Mouse (Mus musculus) thymus, adult 18-20 months (tissue): ENCODE data around the gene Stard7.
A peak's percentile ranks its signal among the peaks of the same experiment; 100 is the strongest.
"Not testable (repeated sequence)": the region's sequence is repeated elsewhere in the genome, so short reads cannot be mapped to it uniquely, and the experiment has no call there.

Source experiments
- DNase-seq, 2 experiments: peaks; one replicate each; pipeline ENCODE4 v3.0.0; 2022; ENCODE audit warnings: mixed read lengths in 2 of 2

Gene Stard7

DNA sequence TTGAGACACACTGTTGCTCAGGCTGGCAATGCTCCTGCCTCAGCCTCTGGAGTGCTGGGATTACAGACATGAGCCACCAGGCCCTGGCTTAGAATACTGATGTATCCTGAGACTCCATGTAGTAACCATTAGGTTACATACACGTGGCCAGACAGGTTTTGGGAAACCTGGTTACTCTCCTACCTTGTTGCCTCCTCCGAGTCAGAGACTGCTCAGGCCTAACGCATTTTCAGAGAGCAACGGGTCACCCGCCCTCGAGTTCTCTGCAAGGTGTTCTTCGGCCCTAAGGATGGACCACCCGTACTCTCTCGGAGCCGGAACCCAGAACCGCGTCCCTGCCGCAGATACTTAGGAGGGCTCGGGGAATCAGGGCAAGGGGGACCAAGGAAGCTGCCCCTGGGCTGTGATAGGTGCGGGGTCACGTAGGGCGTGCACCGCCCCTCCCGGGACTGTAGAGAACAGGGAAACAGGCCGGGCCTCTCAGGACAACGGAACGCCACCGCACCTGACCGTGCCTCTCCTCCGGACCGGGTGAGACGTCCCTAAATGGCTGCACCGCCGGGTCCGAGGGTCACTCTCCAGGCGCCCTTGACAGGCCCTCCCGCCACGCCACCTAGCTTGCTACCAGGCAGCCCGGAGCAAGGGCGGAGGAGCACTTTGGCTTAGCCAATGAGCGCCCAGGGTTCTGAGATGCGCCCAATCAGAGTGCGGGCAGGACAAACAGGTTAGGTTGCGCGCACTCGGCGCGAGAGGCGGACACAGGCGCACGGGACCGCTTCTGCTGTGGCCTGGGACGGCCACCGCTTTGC lies at the start of gene Stard7:
TSS of gene Stard7 (plus strand) at position 728 of the 809 bp plus-strand sequence.
- DNase-seq: peak; percentile 90 to 94

GRCm38 (mm10) chr2:127225261-127225660 lies 44.8 kb upstream of the Stard7 start:
- DNase-seq: no peak

DNA sequence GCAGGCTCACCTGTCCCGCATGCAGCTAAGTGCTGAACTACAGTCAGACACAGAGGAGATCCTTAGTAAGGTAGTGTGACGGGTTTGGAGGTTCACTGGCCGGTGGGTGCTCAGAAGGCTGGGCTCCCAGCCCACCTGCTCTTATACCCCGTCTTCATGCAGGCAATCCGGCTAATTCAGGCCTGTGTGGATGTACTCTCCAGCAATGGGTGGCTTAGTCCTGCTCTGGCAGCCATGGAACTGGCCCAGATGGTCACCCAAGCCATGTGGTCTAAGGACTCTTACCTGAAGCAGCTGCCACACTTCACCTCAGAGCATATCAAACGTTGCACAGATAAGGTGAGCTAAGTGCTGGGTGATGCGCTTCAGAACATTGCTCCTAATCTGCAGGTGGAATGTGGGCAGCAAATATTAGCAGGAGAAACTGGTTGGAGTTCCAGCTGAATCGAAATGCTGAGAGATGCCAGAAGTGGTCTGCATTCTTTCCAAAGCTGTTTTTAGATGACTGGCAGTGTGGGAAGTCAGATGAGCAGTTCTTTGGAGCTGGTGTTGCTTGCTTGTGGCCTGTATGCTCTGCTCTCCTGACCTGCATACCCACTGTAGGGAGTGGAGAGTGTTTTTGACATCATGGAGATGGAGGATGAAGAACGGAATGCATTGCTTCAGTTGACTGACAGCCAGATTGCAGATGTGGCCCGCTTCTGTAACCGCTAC lies 32.0 kb upstream of the Stard7 start:
- no peak for DNase-seq

DNA sequence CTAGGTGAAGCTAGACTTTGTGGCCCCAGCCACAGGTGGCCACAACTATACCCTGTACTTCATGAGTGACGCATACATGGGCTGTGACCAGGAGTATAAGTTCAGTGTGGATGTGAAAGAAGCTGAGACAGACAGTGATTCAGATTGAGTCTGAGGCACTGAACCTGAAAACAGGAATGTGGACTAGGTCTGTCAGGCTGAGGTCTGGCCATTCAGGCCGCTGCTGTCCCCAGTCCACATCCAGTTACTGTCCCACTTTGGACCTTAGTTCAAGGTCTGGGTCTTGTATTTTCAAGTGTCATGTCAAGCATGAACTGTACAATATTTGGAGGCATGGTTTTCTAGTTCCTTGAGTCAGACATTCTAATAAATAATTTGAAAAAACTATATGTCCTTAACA lies 30.0 kb upstream of the Stard7 start:
- DNase-seq: no peak

DNA sequence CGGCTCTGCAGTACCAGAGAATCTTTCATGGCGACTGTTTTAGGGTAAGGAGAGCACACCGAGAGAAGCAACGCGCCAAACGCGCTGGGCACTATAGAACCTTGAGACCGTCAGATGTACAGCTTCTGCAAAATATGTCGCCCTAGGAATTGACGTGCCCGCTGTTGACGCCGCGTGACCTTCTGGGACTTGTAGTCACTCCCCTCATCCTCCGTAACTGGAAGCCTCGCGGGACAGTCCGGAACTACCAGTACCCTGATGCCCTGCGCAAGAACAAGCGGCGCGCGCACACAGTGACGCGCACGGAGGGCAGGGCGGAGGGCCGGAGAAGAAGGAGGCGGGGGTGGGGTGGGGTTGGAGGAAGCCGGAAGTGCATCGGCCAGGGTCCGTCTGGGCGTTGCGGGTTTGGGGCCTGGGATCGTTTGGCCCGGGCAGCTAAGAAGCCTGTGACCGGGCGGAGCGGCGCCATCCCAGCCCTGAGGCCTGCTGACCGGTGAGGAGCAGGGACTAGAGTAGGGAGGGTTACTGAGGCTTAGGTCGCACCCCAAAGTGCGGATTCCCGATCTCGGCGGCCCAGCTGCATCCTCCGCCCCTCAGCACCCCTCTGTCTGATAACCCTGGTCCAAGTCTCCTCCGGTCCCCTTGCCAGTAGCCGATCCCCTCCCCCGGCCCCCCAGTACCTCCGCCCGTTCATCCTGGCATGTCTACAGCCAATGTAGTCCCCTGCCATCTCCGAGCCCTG lies 22.3 kb upstream of the Stard7 start, which contains the start of the genes Ciao1 and Tmem127:
TSS of gene Ciao1 (minus strand) at position 225 of the 742 bp plus-strand sequence.
TSS of gene Tmem127 (plus strand) at position 317 of the 742 bp plus-strand sequence.
- peak; percentile 97 to 98 for DNase-seq

GRCm38 (mm10) chr2:127248334-127249004 lies 21.5 kb upstream of the Stard7 start:
- DNase-seq: peak; percentile 34 to 36

- no peak for DNase-seq
These were observed 19.6 kb upstream of the Stard7 start for GRCm38 (mm10) chr2:127250291-127251008.

- no peak for DNase-seq
These were observed 18.6 kb upstream of the Stard7 start for GRCm38 (mm10) chr2:127251457-127251856.

- DNase-seq: no peak
These were observed 18.0 kb upstream of the Stard7 start for GRCm38 (mm10) chr2:127251880-127252527.

- no peak for DNase-seq
These were observed 17.2 kb upstream of the Stard7 start for GRCm38 (mm10) chr2:127252787-127253186.

GRCm38 (mm10) chr2:127254604-127255134 lies 15.3 kb upstream of the Stard7 start:
- no peak for DNase-seq

- no peak for DNase-seq
These were observed 14.7 kb upstream of the Stard7 start for GRCm38 (mm10) chr2:127255294-127255693.

GRCm38 (mm10) chr2:127259340-127259739 lies 10.7 kb upstream of the Stard7 start:
- no peak for DNase-seq

DNA sequence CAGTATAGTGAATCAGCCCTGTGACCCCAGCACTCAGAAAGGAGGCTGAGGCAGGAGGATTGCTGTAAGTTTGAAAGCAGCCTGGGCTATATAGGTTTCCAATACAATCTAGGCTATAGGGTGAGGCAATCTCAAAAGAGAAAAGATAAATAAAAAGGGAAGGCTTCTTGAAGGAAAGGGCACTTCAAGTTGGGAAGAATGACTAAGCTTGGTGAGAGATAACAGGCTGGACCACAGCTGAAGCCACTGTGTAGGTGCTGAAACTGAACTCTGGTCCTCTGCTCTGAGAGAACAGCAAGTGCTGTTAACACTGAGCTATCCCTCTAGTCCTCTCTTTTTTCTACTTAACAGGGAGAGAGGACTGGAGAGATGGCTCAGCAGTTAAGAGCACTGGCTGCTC lies 7.5 kb upstream of the Stard7 start:
- DNase-seq: no peak

DNA sequence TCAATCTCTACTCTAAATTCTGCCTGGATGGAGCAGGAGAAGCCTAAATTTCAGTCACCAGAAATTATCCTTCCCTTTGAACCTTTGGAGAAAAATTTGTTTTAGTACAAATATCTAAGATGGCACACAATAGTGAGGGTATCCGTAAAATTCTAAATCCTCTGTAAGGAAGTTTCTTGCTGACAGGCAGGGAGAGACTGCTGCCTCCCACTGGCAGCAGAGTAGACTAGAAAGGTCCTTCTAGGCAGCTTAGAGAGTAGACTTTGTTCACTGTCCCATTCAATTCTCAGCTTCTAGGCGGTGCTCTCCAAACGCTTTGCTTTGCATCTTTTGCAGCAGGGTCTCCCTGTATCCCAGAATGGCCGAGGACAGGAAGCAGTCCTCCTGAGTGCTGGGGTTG lies 2.2 kb upstream of the Stard7 start:
- no peak for DNase-seq

DNA sequence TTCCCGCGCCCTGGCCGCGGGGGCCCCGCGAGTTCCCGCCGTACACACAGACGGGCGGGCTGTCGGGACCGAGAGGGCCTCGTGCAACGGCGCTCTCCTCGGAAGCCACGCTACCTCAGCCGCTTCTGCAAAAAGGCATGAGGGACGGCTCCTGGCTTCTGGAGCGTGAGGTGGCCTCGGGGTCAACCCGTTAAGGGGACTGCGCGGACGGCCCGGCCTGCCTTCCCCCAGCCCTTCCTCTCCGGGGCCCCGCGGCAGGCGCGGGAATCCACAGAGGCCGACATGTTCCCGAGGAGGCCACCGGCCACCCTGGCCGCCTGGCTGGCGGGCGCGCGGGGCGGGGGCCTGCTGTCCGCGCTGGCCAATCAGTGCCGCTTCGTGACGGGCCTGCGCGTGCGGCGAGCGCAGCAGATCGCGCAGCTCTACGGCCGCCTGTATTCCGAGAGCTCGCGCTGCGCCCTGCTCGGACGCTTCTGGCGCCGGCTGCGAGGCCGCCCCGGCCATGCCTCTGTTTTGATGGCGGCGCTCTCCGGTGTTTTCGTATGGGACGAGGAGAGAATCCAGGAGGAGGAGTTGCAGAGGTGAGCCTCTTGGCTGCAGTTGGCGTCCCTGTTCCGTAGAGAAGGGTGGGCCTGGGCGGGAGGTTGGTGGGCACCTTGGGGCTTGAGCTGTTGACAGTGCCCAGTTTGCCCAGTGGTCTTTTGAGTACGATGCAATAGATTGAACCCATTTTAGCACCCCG lies 453 bp downstream of the Stard7 start:
- DNase-seq: peak; percentile 60 to 61

DNA sequence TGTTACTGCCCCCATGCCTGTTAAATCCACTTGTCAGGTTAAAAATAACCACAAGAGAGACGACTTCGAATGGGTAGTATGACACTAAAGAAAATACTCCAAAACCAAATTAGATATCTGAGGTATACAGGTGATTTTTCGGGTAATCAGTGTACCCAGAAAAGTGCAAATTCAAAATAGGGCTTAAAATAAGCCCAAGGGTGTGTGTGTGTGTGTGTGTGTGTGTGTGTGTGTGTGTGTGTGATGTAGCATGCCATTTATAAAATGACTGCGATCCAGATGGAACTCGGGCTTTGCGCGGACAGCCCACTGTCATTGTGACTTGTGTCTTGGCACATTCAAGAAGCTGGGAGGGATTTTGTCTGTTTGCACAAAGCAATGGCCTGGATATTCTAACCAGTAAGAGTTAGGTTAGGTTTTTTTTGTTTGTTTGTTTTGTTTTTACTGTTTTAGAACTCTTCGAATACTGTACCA lies 1.1 kb downstream of the Stard7 start:
- no peak for DNase-seq

- DNase-seq: not testable (repeated sequence)
These were observed 2.0 kb downstream of the Stard7 start for GRCm38 (mm10) chr2:127272049-127272448.

DNA sequence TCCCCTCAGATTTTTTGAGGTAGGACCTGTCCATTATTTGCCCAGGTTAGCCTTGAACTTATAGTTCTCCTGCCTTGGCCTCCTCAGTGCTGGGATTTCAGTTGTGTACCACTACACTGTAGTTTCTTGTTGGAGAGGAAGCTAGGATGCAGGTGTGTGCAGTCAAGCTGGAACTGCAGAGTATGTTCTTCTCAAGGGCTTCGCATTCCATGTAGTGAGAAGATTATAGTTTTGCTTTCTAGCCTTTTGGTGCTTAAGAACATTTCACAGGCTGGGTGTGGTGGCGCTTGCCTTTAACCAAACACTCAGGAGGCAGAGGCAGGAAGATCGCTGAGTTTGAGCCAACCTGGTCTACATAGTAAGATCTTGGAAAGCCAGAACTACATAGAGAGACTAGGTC lies 2.8 kb downstream of the Stard7 start:
- no peak for DNase-seq

GRCm38 (mm10) chr2:127274590-127274989 lies 4.6 kb downstream of the Stard7 start:
- DNase-seq: no peak
